ENCODE assay signal across 13 mouse cellular contexts in the genomic region with DNA sequence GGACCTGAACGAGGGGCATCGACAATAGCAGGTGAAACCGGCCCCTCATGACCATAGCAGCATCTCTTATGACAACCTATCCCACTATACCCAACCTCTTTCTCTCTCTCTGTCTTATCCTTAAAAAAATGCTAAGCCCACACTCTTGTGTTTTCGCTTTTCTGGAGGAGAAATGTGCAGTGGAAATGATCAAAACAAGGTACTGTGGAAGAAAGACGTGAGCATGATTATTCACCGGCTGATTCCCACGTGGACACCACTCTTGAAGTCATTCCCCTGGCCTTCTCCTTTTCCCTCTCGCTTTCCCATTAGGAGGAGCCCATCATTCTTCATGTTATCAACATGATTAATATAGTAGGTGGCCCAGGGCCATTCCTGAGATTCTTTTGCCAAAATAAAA. TPM values are rescaled to one million over a fixed set of nuclear protein-coding genes. Genes with fewer than 3 reads are reported as not detected.
DNase-seq lines count a peak whose midpoint lies in the region; ATAC-seq lines count a peak whose summit lies in the region.
"Had no signal": no experiment of that assay in that cellular context is flagged by ENCODE, and none has a peak within 500 bp of the region (broad histone marks: within the 10 kb centered on the region; RNA-seq: fewer than 3 reads in every experiment).

No protein-coding gene starts in this region.

- no peaks in the 10 kb centered on the region for H3K36me3 ChIP-seq in embryonic facial prominence, embryonic 11.5 days (replicated peaks; ENCODE audit: control insufficient read depth, insufficient read depth, low read depth, low read length)
- H3K36me3 ChIP-seq in embryonic facial prominence, embryonic 10.5 days (replicated peaks) = no peaks in the 10 kb centered on the region
- no peaks in the 10 kb centered on the region for H3K36me3 ChIP-seq in forebrain, embryonic 14.5 days (ENCODE audit: control insufficient read depth, insufficient read depth, low read length)
- H3K36me3 ChIP-seq in limb, embryonic 11.5 days (ENCODE audit: control insufficient read depth, insufficient read depth, low read length) = no peaks in the 10 kb centered on the region
- H3K36me3 ChIP-seq in neural tube, embryonic 12.5 days = no peaks in the 10 kb centered on the region
- H3K36me3 ChIP-seq: intestine, embryonic 15.5 days; liver, embryonic 15.5 days had no signal

- WGBS in embryonic facial prominence, embryonic 11.5 days = 2% methylated on average over 8 of the region's 8 CpGs
- WGBS in embryonic facial prominence, embryonic 10.5 days = 1% methylated on average over 8 of the region's 8 CpGs
- WGBS in forebrain, embryonic 14.5 days = 3% methylated on average over 8 of the region's 8 CpGs
- WGBS in limb, embryonic 11.5 days = 5% methylated on average over 8 of the region's 8 CpGs
- WGBS in neural tube, embryonic 12.5 days = under 1% methylated on average over 8 of the region's 8 CpGs

- H3K9me3 ChIP-seq in embryonic facial prominence, embryonic 11.5 days (replicated peaks; ENCODE audit: control insufficient read depth, low read length) = no peaks in the 10 kb centered on the region
- H3K9me3 ChIP-seq in embryonic facial prominence, embryonic 10.5 days = no peaks in the 10 kb centered on the region
- no peaks in the 10 kb centered on the region for H3K9me3 ChIP-seq in forebrain, embryonic 14.5 days (replicated peaks; ENCODE audit: control insufficient read depth, low read length)
- H3K9me3 ChIP-seq in limb, embryonic 11.5 days (ENCODE audit: control insufficient read depth, low read length) = no peaks in the 10 kb centered on the region
- H3K9me3 ChIP-seq in neural tube, embryonic 12.5 days = no peaks in the 10 kb centered on the region
- H3K9me3 ChIP-seq: intestine, embryonic 15.5 days; liver, embryonic 15.5 days had no signal

- H3K27ac ChIP-seq in embryonic facial prominence, embryonic 11.5 days (replicated peaks; ENCODE audit: low read depth, low read length) = no peak overlapping the region
- no peak overlapping the region for H3K27ac ChIP-seq in embryonic facial prominence, embryonic 10.5 days (replicated peaks)
- peak overlapping the region; percentile 98 for H3K27ac ChIP-seq in forebrain, embryonic 14.5 days (ENCODE audit: low read depth, low read length)
- no peak overlapping the region for H3K27ac ChIP-seq in limb, embryonic 11.5 days (replicated peaks; ENCODE audit: low read depth, low read length)
- H3K27ac ChIP-seq in neural tube, embryonic 12.5 days = no peak overlapping the region
- H3K27ac ChIP-seq: heart, adult 2 months; intestine, embryonic 15.5 days; liver, embryonic 15.5 days had no signal

- no peak overlapping the region for H3K9ac ChIP-seq in embryonic facial prominence, embryonic 11.5 days (replicated peaks; ENCODE audit: low read length)
- peak overlapping the region; percentile 56 for H3K9ac ChIP-seq in forebrain, embryonic 14.5 days (ENCODE audit: low read length)
- no peak overlapping the region for H3K9ac ChIP-seq in limb, embryonic 11.5 days (ENCODE audit: low read length)
- no peak overlapping the region for H3K9ac ChIP-seq in neural tube, embryonic 12.5 days
- H3K9ac ChIP-seq: intestine, embryonic 15.5 days; liver, embryonic 15.5 days had no signal

- peaks cover 71% of the 10 kb centered on the region for H3K27me3 ChIP-seq in embryonic facial prominence, embryonic 11.5 days (ENCODE audit: control insufficient read depth, insufficient read depth, low read length)
- H3K27me3 ChIP-seq in embryonic facial prominence, embryonic 10.5 days (replicated peaks; ENCODE audit: low read depth, poor library complexity, severe bottlenecking) = peaks cover 100% of the 10 kb centered on the region
- H3K27me3 ChIP-seq in forebrain, embryonic 14.5 days (replicated peaks; ENCODE audit: control insufficient read depth, insufficient read depth, low read length) = peaks cover 38% of the 10 kb centered on the region
- peaks cover 65% of the 10 kb centered on the region for H3K27me3 ChIP-seq in limb, embryonic 11.5 days (ENCODE audit: control insufficient read depth, insufficient read depth, low read length)
- peaks cover 76% of the 10 kb centered on the region for H3K27me3 ChIP-seq in neural tube, embryonic 12.5 days (replicated peaks)

- peak; percentile 35 for DNase-seq in embryonic facial prominence, embryonic 11.5 days (ENCODE audit: low spot score)
- no peak for DNase-seq in embryonic facial prominence, embryonic 10.5 days (ENCODE audit: low spot score)
- DNase-seq in forebrain, embryonic 14.5 days (ENCODE audit: low spot score) = peak; percentile 38
- DNase-seq in limb, embryonic 11.5 days (ENCODE audit: low spot score) = peak; percentile 26
- no peak for DNase-seq in gastrocnemius, postnatal 36 days
- no peak for DNase-seq in layer of hippocampus, adult 9-10 months (ENCODE audit: low spot score)

- no peak overlapping the region for H3K4me3 ChIP-seq in embryonic facial prominence, embryonic 11.5 days (ENCODE audit: low read depth, low read length)
- no peak overlapping the region for H3K4me3 ChIP-seq in embryonic facial prominence, embryonic 10.5 days
- H3K4me3 ChIP-seq in forebrain, embryonic 14.5 days (ENCODE audit: low read depth, low read length) = 0 out of 2 replicates have a peak overlapping the region, but pooled peaks have one; percentile 34
- H3K4me3 ChIP-seq in limb, embryonic 11.5 days (ENCODE audit: low read depth, low read length) = no peak overlapping the region
- H3K4me3 ChIP-seq in neural tube, embryonic 12.5 days = no peak overlapping the region
- H3K4me3 ChIP-seq: heart, adult 2 months; liver, embryonic 15.5 days had no signal

- no peak for ATAC-seq in embryonic facial prominence, embryonic 11.5 days (replicated peaks; ENCODE audit: insufficient number of reproducible peaks, low FRiP score, low TSS enrichment, low read depth)
- no peak for ATAC-seq in forebrain, embryonic 14.5 days
- ATAC-seq in limb, embryonic 11.5 days (ENCODE audit: insufficient number of reproducible peaks, low FRiP score, low TSS enrichment, low read depth) = no peak
- no peak for ATAC-seq in neural tube, embryonic 12.5 days (ENCODE audit: low FRiP score, low read depth)
- ATAC-seq in erythroblast, adult 5-6 weeks (replicated peaks; ENCODE audit: low FRiP score, poor library complexity, severe bottlenecking) = no peak
- ATAC-seq: intestine, embryonic 15.5 days had no signal

- intact Hi-C loops in gastrocnemius, postnatal 36 days (cut with DNase I) = loop anchor here (10.0 kb wide), 1 partner anchor 441 kb away; no protein-coding TSS in a partner anchor

- H3K4me2 ChIP-seq in embryonic facial prominence, embryonic 11.5 days (ENCODE audit: low read depth, low read length) = no peak overlapping the region
- peak overlapping the region; percentile 70 for H3K4me2 ChIP-seq in forebrain, embryonic 14.5 days (ENCODE audit: low read length)
- peak overlapping the region; percentile 72 for H3K4me2 ChIP-seq in limb, embryonic 11.5 days (ENCODE audit: low read depth, severe bottlenecking)
- H3K4me2 ChIP-seq in neural tube, embryonic 12.5 days (replicated peaks) = peak overlapping the region; percentile 58; the same call in 1 of the 2 replicates

- H3K4me1 ChIP-seq in embryonic facial prominence, embryonic 11.5 days (ENCODE audit: control insufficient read depth, insufficient read depth, low read length) = peaks cover 5% of the 10 kb centered on the region; the same call in 1 of the 2 replicates
- H3K4me1 ChIP-seq in embryonic facial prominence, embryonic 10.5 days = peaks cover 35% of the 10 kb centered on the region
- peaks cover 10% of the 10 kb centered on the region; the same call in 1 of the 2 replicates for H3K4me1 ChIP-seq in forebrain, embryonic 14.5 days (ENCODE audit: control insufficient read depth, insufficient read depth, low read length)
- H3K4me1 ChIP-seq in limb, embryonic 11.5 days (ENCODE audit: control insufficient read depth, insufficient read depth, low read length) = peaks cover 14% of the 10 kb centered on the region
- peaks cover 28% of the 10 kb centered on the region; the same call in 1 of the 2 replicates for H3K4me1 ChIP-seq in neural tube, embryonic 12.5 days

RNA-seq across cellular contexts. Expression of a gene that starts 9.1 kb away (rescaled TPM):
- 11.5 and 13.0 TPM in 2 replicates for polyA plus RNA-seq in embryonic facial prominence, embryonic 11.5 days (2014; fragmentation: Nextera tagmentation; extraction: Ambion mirVana)
- 2.9 and 3.4 TPM in 2 replicates for polyA plus RNA-seq in embryonic facial prominence, embryonic 10.5 days (2016; fragmentation: Nextera tagmentation; extraction: Ambion mirVana)
- 56.5 and 58.6 TPM in 2 replicates for polyA plus RNA-seq in forebrain, embryonic 14.5 days (2014; fragmentation: Nextera tagmentation; extraction: Ambion mirVana)
- polyA plus RNA-seq in limb, embryonic 11.5 days (2014; fragmentation: Nextera tagmentation; extraction: Ambion mirVana) = 1.8 and 2.1 TPM in 2 replicates
- 39.4 and 44.9 TPM in 2 replicates for polyA plus RNA-seq in neural tube, embryonic 12.5 days (2016; fragmentation: Nextera tagmentation; extraction: Ambion mirVana)
- total RNA-seq in erythroblast, adult 5-6 weeks (2015; ENCODE audit: low replicate concordance) = not detected in 2 replicates
- not detected in 2 replicates for total RNA-seq in erythroblast, adult 5-6 weeks (2017; ENCODE audit: low replicate concordance)
- 1 to 10 TPM in 1 of 2 experiments, under 1 TPM in 1; 0.89 to 1.1 TPM for total RNA-seq in gastrocnemius, postnatal 36 days (2021)
- total RNA-seq: megakaryocyte progenitor cell, adult 5-6 weeks; MEL had no signal

Comparison
In these comparisons a context has a peak if more than half of its experiments do, and no peak if none do; other contexts are left out.
1. DNase-seq: peak in embryonic facial prominence, embryonic 11.5 days (single experiment), forebrain, embryonic 14.5 days (single experiment) and limb, embryonic 11.5 days (single experiment); none in embryonic facial prominence, embryonic 10.5 days (single experiment), gastrocnemius, postnatal 36 days (0 of 2) and layer of hippocampus, adult 9-10 months (single experiment).